Mouse (Mus musculus) G1E (cell line): ENCODE measurements around the gene Ephx3. TPM values are rescaled to one million over a fixed set of nuclear protein-coding genes. Genes with fewer than 3 reads are reported as not detected.
"Not testable (repeated sequence)": the region's sequence is repeated elsewhere in the genome, so short reads cannot be mapped to it uniquely, and the experiment has no call there.

ENCODE experiments used
- ATAC-seq: 2 replicates; pipeline ENCODE4 v1.8.0; 2016; ENCODE audit warnings: mild to moderate bottlenecking; ENCODE audit not compliant: insufficient number of reproducible peaks, poor library complexity, low FRiP score, severe bottlenecking; ENCODE audit errors: extremely low read depth
- DNase-seq: peaks from one replicate; pipeline ENCODE4 v3.0.0; 2012; ENCODE audit warnings: low spot score
- H3K27me3 ChIP-seq: 2 replicates; pipeline ENCODE4 v1.6.1; 2012; ENCODE audit warnings: mild to moderate bottlenecking, low read length, inconsistent platforms; ENCODE audit not compliant: insufficient read depth
- H3K36me3 ChIP-seq: replicated peaks from 2 replicates; pipeline ENCODE3; 2012; ENCODE audit warnings: mild to moderate bottlenecking, inconsistent platforms
- H3K4me1 ChIP-seq: 2 replicates; pipeline ENCODE4 v1.6.1; 2012; ENCODE audit warnings: low read depth, low read length, inconsistent platforms, mixed read lengths; ENCODE audit not compliant: insufficient read depth
- H3K4me3 ChIP-seq: 2 replicates; pipeline ENCODE4 v1.5.1; 2012; ENCODE audit warnings: low read depth, mild to moderate bottlenecking, inconsistent platforms, low read length, moderate library complexity, mixed read lengths
- H3K9me3 ChIP-seq: replicated peaks from 2 replicates; pipeline ENCODE4 v1.6.1; 2012; ENCODE audit warnings: inconsistent platforms
- CTCF ChIP-seq: IDR thresholded peaks from 2 replicates; pipeline ENCODE4 v1.5.1; 2012; ENCODE audit warnings: low read depth, low read length, inconsistent platforms, mixed read lengths
- GATA1 ChIP-seq: IDR thresholded peaks from 2 replicates; pipeline ENCODE4 v1.6.1; 2012; ENCODE audit warnings: borderline replicate concordance, low read length, inconsistent platforms, mixed read lengths
- GATA2 ChIP-seq: IDR thresholded peaks from 2 replicates; pipeline ENCODE4 v1.6.1; 2012; ENCODE audit warnings: low read depth, low read length, inconsistent platforms, borderline replicate concordance
- POLR2AphosphoS5 ChIP-seq: IDR thresholded peaks from 2 replicates; pipeline ENCODE4 v1.6.1; 2012; ENCODE audit warnings: low read depth, low read length, inconsistent platforms; ENCODE audit not compliant: insufficient replicate concordance
- TAL1 ChIP-seq: conservative IDR thresholded peaks from 2 replicates; pipeline ENCODE4 v1.6.1; 2012; ENCODE audit warnings: low read depth, low read length, inconsistent platforms, mixed read lengths
- polyA plus RNA-seq: library from polyadenylated mRNA; stranded (reverse); fragments of >175 nt; gene quantifications from 2 replicates; pipeline ENCODE4 v1.2.3, GENCODE M21; 2012
- total RNA-seq, 2 experiments: library from RNA; stranded (forward) in 1 of 2; stranded (reverse) in 1 of 2; fragments of 200-1000 nt in 1 of 2; fragments of >200 nt in 1 of 2; fragmentation: Nextera tagmentation in 1 of 2; gene quantifications; 2 replicates each; pipeline ENCODE4 v1.2.3; 2014 to 2017

Ephx3 gene
- total RNA-seq (2014; fragmentation: Nextera tagmentation) (0.29 and 0.68 TPM in 2 replicates), total RNA-seq (2017) (0.23 and 0.38 TPM in 2 replicates), polyA plus RNA-seq (0.02 TPM in 1 of 2 replicates, not detected in the other)

DNA sequence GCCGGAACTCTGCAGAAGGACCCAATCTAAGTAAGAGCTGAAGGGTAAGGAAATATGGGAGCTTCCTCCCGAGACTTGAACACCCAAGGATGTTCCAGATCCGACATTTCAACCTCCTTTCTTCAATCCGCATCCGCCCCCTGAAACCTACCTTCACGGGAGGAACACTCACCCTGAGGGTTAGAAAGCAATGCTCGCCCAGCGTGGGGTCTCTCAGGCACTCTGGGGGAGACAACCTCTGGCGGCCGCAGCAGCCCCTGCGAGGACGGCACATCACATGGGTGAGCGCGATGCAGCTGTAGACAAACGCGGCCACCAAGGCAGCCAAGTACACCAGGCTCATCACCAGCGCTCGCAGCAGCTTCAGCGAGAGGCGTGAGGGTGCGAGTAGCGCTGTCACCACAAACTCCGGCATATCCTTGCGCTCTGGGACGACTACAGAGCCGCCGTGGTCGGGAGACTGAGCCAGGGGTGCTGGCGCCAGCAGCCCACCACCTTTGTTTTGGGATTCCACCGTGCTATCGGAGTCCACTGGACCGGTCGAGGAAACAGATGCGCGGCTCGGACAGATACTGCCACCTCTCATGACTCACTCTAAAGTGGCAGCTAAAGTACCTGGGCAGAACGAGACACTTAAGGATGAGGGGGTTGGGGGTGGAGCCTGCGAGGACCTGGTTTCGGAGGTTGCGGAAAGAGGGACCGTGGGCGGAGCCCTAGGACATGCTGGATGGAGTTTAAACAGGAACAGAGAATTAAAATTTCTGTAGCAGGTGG is at the start of gene Ephx3:
TSS of gene Ephx3 (minus strand) at position 687 of the 774 bp plus-strand sequence.
- ATAC-seq (no peak), DNase-seq (no peak)
- no peaks in the 10 kb centered on the region for H3K9me3 ChIP-seq
- H3K27me3 ChIP-seq: peaks cover 26% of the 10 kb centered on the region
- peaks cover 16% of the 10 kb centered on the region for H3K4me1 ChIP-seq
- peaks cover 10% of the 10 kb centered on the region for H3K36me3 ChIP-seq
- H3K4me3 ChIP-seq: no peak within 1 kb of the TSS
- no peak for TF ChIP-seq POLR2AphosphoS5
- no peak for TF ChIP-seq TAL1
- no peak for TF ChIP-seq CTCF
- no peak for TF ChIP-seq GATA2
- TF ChIP-seq GATA1: no peak

- H3K4me1 ChIP-seq: peaks cover 33% of the 10 kb centered on the region
- DNase-seq (no peak), ATAC-seq (no peak)
- H3K27me3 ChIP-seq: no peaks in the 10 kb centered on the region
- H3K36me3 ChIP-seq: peaks cover 70% of the 10 kb centered on the region
- H3K9me3 ChIP-seq: no peaks in the 10 kb centered on the region
- H3K4me3 ChIP-seq: no peak overlapping the region
- TF ChIP-seq GATA2: no peak
- no peak for TF ChIP-seq POLR2AphosphoS5
- TF ChIP-seq GATA1: no peak
- no peak for TF ChIP-seq TAL1
- TF ChIP-seq CTCF: no peak
Observed at GRCm38 (mm10) chr17:32238589-32238988, 49.2 kb upstream of the Ephx3 start.

DNA sequence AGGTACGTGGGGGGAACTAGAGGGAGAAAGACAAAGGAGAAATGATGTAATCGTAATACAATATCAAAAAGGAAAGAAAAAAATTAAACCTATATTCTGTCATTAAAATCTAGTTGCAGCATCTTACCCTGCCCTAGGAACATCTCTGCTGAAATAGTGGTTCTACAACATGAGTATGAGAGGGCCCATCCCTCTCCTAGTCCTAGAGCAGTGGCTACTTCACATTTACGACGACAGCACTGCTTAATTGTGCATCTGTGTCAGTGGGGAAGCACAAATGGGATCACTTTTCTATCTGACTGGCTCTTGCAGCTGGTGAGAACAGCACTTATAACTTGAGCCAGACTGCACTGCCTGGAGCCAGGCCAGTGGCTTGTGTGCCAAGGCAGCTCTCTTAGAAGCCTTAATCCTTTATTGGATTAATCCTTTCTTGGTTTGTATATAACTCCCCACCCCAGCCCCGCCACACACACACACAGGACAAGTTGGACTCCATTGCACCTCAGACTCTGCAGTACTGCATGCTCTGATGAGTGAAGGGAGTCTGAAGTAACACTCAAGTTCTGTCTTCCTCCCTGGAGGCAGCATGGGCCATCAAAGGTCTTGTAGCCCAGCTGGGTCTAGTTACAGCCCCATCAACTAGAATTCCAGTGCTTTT is 46.3 kb upstream of the Ephx3 start:
- Histone ChIP-seq H3K4me1 (peaks cover 21% of the 10 kb centered on the region), H3K27me3 (no peaks in the 10 kb centered on the region), H3K9me3 (no peaks in the 10 kb centered on the region), H3K4me3 (no peak overlapping the region), H3K36me3 (peaks cover 68% of the 10 kb centered on the region)
- DNase-seq (no peak), ATAC-seq (no peak)
- TF ChIP-seq GATA2 (no peak), TAL1 (no peak)

DNA sequence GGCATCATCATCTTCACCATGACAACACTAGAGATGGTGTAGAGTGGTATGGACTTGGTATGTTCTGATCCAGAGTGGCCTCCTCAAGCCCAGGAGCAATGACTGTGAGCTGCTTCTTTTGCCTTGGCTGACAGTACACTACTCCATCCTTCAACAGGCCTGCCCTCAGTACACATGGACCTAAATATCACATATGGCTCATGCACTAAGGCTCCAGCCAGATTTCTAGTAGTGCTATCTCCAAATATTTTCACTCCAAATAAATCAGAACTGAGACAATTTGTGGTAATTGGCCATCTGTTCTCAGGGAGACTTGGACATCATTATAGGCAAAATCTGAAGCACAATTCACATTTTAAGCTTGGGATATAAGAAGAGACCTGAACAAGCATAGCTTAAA is 43.8 kb upstream of the Ephx3 start:
- H3K4me1 ChIP-seq: peaks cover 12% of the 10 kb centered on the region
- H3K27me3 ChIP-seq: no peaks in the 10 kb centered on the region
- TF ChIP-seq CTCF: no peak
- TF ChIP-seq GATA2: no peak
- TF ChIP-seq TAL1: no peak
- no peak for TF ChIP-seq POLR2AphosphoS5
- TF ChIP-seq GATA1: no peak
- DNase-seq (no peak), ATAC-seq (no peak)
- no peaks in the 10 kb centered on the region for H3K9me3 ChIP-seq
- peaks cover 72% of the 10 kb centered on the region for H3K36me3 ChIP-seq
- no peak overlapping the region for H3K4me3 ChIP-seq

DNA sequence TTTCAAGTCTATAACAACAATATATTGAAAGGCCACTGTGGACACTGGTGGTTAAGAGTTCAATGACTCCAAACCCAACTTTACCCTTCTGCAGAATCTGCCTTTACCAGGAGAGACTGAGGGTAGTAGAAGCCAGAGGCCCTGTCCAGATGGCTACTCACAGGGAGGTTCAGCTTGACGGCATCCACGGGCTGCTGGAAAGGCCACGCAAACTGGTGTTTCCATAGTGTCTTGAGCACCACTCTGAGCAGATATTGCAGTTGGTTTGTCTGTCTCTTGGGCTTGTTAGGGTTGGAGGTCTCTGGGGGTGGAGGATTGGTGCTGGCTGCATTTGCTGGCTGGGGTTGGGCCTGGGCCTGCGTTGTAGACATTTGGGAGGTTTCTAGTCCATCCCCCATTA is 39.9 kb upstream of the Ephx3 start:
- DNase-seq: no peak
- TF ChIP-seq GATA1 (no peak), CTCF (no peak), GATA2 (no peak), TAL1 (no peak), POLR2AphosphoS5 (no peak)

DNA sequence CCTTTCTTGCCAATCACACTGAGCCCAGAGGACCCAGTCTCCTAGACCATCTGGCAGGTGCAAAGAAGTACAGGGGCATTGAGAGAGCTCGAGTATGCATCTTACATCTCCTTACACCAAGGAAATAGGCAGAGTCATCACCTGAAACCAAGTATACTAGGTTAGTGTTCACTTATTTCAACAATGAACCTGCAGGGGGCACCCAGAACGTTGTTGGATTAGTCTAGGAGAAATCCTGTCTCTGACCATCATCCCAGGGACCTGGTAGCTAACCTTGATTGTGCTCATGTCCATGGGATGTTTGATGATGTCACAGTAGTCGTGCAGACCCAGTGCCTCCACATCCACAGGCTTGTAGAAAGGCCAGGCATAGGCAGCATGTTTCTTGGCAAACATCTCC is 31.5 kb upstream of the Ephx3 start:
- no peak for ATAC-seq

More for the DNA sequence above, 39.9 kb upstream of the Ephx3 start:
- ATAC-seq: no peak
- no peaks in the 10 kb centered on the region for H3K9me3 ChIP-seq
- H3K36me3 ChIP-seq: peaks cover 83% of the 10 kb centered on the region
- H3K4me3 ChIP-seq: no peak overlapping the region
- no peaks in the 10 kb centered on the region for H3K27me3 ChIP-seq
- H3K4me1 ChIP-seq: peaks cover 6% of the 10 kb centered on the region; the same call in 1 of the 2 replicates

DNA sequence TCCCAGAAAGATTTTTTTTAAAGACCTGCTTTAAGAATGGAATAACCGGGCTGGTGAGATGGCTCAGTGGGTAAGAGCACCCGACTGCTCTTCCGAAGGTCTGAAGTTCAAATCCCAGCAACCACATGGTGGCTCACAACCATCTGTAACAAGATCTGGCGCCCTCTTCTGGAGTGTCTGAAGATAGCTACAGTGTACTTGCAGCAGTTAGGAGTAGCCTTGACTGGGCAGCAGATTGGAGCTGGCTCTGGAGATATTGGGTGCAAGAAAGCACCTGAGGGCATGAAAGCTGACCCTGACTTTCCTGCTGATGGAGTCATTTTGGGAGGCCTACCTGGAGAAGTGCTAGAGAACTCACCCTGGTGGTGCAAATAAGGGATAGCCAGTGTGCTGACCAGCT is 26.2 kb upstream of the Ephx3 start:
- H3K27me3 ChIP-seq, DNase-seq, ATAC-seq, H3K9me3 ChIP-seq, H3K4me1 ChIP-seq, H3K4me3 ChIP-seq: not testable (repeated sequence)
- H3K36me3 ChIP-seq: peaks cover 98% of the 10 kb centered on the region

More for the DNA sequence above, 31.5 kb upstream of the Ephx3 start:
- Histone ChIP-seq H3K36me3 (peaks cover 98% of the 10 kb centered on the region), H3K4me3 (no peak overlapping the region), H3K9me3 (no peaks in the 10 kb centered on the region), H3K27me3 (no peaks in the 10 kb centered on the region), H3K4me1 (no peaks in the 10 kb centered on the region)
- no peak for DNase-seq
- TF ChIP-seq CTCF (no peak), GATA2 (no peak), TAL1 (no peak), GATA1 (no peak), POLR2AphosphoS5 (no peak)

- peaks cover 100% of the 10 kb centered on the region for H3K36me3 ChIP-seq
- not testable (repeated sequence) for H3K27me3 ChIP-seq, ATAC-seq, DNase-seq, H3K4me3 ChIP-seq, H3K4me1 ChIP-seq, H3K9me3 ChIP-seq
Observed at GRCm38 (mm10) chr17:32211554-32211953, 22.2 kb upstream of the Ephx3 start.
